Mouse (Mus musculus): ENCODE measurements at regions not wholly inside any gene's neighbourhood (a gene's known extent, or its start where the extent isn't known, plus 50 kb on each side); places are given as distances from the start of the nearest gene placed in this dataset.

DNA sequence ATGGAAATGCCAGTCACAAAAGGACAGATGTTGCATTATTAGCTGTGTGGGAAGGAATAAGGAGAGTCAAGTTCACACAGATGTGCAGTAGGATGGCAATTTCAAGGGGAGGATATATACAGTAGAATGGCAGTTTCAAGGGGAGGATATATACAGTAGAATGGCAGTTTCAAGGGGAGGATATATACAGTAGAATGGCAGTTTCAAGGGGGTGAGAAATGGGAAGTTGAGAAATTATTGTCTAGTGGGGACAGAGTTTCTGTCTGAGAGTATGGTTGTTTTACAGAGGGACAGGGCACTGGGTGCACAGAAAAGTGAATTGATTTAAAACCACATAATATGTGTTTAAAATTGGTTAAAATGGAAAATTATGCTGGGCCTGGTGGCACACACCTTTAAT, 54.8 kb upstream of the Scel start:
- no peak for DNase-seq (ENCODE audit: low read depth, low spot score)

DNA sequence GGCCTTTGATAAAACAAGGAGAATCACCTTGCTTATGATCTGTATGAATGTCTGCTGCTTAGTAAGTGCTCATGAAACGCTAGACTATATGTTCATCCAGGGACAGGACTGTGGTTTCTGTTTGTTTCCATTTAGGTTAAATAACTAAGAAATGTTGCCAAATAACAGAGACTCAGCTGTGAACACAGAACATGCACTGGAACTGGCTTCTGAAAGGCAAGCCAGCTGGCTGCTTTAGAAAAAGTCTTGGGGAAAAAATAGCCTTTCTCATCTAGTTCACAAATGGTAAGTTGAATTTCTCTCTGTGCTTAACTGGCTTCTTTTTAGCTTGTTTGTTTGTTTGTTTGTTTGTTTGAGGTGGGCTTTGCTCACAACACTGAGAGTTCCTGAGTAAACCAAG, 57.0 kb upstream of the Scel start:
- no peak for DNase-seq (ENCODE audit: low read depth, low spot score)

DNA sequence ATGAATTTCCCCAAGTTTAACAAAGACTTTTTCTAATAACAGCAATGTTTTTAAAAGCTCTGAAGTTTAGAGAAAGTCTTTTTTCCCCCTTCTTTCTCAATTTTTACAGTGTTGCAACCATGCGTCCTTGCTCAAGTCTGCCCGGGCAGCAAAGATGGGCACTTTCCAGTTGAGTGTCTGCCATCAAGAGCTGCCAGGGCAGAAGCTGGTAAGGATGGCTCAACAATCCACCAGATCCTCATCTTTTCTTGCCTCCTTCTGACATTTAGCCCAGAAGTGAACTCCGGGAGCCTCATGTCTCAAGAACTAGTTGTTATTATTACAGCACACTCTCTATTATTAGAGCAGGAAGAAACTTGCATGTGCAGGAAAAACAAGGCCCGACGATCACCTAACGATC, 62.4 kb upstream of the Scel start:
- DNase-seq (ENCODE audit: low read depth, low spot score), result no peak

DNA sequence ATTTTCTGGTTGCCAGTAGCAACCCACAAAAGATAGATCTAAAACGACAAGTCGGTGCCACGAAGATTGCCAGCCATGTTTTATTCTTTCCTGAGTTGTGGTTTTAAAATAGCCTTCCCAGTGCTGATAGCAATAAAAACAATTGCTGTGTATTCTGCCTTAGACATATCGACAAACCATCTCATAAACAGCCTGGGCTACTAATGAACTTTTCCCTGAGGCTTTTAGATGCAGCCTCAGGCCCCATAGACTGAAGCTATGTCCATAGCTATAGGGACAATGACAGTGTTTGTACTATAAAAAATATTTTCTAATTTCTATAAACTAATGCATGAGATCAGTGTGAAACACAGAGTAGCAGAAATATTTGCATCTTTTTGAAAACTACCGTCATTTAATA, 63.7 kb upstream of the Scel start:
- DNase-seq (ENCODE audit: low read depth, low spot score), result no peak

DNA sequence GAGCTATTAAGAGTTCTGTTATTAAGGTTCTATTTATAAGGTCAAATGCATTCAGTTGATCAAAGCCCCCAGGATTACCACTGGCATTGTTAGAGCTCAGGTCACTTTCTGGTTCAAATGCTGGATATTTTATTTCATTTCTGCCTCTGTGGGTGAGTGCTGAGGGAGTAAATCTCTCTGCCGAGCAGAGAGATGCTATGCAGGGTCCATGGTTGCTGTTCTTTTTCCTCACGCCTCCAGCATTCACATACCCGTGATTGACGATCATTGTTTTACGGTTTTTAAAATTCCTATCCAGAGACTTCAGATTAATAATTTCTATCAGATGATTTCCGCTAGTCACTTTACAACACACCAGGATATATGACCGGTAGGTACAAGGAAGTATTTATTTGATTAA, 64.1 kb upstream of the Scel start:
- DNase-seq (ENCODE audit: low read depth, low spot score), result no peak

DNA sequence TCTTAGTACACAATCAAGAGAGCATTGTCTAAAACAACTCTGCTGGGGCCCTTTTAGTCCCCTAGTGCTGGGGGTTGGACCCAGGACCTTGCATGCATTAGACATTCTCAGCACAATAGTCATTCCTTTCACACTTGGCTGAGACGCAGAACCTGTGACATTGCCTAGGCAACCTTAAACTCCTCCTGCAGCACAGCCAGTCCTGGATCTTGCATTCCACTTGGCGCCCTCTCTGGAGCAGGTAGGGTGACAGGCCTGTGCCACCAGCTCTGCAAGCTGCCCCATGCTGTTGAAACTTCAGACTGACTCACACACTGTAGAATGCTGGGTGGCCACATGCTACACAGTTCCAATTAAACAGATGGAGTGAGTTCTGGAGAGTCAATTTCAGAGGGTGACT, 66.5 kb upstream of the Scel start:
- no peak for DNase-seq (ENCODE audit: low read depth, low spot score)

DNA sequence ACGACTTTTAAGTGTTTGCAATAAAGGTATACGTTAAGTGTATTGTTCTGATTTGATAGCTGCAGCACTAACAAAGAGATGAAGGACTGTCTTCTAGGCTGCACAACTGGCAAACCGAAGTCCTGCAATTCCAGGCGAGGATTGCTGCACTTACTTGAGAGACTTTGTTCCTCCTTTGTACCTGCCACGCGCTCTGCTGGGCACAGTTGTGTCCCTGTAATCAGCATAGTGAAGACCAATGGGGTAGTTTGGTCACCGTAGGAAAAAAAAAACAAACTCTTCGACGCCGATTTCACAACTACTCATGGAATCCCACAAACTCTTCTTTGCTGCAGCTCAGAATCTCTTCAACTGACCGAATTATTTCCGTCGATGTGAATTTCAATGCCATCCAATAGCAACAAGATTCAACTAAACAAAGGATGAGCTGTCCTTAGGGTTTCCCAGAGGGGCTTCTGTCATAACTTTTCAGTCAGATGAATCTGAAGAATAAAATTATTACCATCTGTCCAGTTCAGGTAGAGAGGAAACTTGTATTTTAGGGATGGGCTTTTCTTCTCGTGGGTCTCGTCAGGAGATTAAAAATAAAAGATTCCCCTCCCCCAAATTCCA, 71.6 kb upstream of the Scel start:
- no peak for DNase-seq (ENCODE audit: low read depth, low spot score)

DNA sequence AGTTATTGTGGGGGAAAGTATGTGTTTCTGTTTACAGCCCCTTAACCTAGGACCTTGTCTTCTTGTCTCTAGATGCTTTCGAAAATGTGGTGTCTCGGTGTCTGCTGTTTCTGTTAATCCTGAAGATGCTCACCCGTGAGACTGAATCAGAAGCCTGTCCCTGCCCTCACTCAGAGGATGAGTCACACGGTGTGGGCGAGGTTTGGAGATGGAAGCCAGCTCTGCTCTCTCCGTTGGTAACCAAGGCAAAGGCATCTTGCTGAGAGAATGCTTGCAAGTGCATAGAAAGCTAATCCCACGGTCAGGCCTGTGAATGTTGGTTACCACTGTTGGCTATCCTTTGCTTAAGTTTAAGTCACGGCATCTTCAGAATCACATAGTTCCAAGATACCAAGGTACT, 72.9 kb upstream of the Scel start:
- DNase-seq (ENCODE audit: low read depth, low spot score), result peak; percentile 3

DNA sequence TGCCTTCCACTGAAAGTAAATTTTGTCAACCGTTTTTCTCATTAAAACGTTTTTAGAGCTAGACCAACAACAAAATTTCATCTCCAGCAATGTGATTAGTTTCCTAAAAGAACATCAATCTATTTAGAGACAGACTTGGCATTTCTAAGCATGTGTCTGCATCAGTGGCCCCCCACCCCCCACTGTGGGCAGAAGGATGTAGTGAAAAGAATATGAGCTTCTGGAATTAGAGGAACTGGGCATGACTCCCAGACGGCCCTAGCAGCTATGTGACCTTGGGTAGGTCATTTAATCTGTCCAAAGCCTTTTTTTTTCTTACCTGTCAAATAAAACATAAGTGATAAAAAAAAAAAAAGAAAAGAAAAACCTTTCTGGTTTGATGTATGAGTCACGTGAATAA, 78.9 kb upstream of the Scel start:
- no peak for DNase-seq (ENCODE audit: low read depth, low spot score)

DNA sequence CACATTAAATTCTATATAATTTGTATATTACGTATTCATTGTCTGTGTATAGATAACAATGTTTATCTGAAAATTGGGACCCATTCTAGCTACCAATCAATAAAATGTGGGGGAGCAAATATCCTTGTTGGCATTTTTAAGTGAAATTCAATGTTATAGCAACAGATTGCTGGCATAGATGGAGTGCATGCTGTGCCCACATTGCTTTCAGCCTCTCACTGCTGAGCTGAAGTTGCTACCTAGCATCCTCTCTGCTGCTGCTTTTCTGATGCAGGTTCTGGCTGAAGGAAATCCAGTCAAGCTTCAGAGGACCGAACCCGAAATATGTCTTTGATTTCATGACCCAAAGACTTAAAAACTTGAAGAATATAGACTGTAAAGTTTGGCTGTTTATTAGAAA, 80.0 kb upstream of the Scel start:
- no peak for DNase-seq (ENCODE audit: low read depth, low spot score)

DNA sequence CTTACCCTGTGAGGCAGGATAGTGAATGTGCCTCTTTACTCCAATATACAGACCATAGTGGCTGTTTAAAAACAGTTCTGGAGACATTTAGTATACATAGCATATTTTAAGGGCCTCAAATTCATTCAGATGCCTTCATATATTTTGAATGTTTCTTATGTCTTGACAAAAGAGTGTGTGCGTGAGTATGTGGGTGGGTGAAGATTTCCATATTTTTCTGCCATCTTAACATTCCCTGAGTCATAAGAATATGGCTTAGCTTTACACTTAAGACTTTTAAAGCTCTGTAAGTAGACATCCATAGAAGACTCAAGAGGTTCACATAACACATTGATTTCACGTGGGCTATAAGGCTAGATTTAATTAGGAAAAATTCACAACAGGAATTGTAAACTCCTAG, 81.3 kb upstream of the Mycbp2 start:
- no peak for DNase-seq (ENCODE audit: low read depth, low spot score)

DNA sequence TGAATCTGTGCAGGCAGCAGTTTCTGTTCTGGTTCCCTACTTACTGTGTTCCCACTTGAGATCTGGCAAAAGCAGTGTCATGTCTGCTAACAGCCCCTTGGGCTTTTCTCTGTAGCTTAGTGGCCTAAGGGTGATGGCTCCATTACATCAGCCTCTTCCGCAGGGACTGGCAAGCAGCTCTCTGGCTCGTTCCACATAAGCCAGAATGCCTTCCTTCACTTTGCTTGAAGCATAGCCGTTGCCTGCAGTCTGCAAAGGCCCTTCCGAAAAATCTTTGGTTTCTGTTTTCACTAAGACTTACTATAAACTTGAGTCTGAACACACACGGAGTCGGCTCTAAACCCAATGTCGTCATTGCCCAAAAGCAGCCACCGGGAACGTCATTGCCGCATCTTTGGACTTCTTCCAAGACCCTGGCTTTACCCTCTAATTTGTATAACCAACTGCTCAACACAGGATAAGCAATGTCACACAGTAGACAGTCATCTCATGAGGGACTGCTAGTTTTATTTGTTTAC, 74.8 kb upstream of the Mycbp2 start:
- DNase-seq (ENCODE audit: low read depth, low spot score), result no peak

DNA sequence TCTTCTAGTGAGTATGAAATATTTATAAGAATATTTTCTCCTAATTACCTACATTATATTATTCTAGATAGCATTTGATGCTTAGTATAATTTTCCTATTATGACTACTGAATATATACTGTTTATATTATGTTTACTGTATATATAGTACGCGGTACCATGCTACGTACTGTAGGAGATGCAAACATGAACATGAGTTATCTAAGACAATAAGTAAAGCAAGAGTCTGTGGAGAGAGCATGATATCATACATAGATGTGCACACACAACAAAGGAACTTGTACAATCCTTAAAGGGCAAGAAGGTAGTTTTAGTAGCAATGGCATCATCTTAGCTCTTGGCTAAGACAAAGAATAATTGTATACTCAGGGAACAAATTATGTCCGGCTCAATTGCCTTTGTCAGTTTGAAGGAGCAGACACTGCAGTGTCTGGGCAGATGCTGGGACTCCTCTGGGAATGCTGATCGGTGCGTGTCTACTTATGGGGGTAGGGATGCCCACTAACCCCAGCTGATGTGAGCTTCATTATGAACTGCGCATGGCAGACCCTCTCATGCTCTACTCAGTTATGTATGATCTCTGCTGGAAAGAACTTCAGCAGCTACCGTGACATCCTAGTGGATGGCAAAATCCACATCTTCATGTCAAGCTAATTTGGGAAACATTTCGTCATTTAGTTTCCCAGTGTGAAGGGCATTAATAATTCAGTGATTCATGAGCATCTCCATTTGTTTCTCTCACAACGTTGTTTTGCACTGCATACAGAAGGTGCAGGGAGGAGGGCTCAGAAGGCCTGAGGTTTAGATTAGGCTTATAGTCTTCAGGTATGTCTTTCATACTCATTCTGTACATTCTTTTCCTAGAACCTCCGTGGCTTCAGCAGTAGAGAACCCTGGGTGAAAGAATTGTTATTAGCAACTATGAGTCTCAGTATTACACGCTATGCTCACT, 70.8 kb upstream of the Mycbp2 start:
- no peak for DNase-seq (ENCODE audit: low read depth, low spot score)

DNA sequence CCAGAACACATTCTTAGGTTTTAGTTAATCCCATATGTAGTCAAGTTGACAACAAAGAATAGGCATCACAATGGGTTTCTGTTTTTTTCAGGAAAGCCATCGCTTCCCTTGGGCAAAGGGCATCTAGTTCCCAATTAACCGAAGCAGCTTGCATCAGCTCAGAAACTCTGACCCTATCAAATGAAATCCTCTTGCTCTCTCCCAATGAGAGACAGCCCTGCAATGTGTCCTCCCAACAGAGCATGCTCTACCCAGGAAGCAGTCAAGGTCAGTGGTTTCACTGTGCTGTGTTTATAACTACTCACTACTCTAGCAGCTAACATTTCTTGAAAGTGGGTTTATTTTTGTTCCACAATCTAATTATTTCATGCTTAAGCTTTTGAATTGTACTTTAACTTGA, 58.0 kb upstream of the Mycbp2 start:
- no peak for DNase-seq (ENCODE audit: low read depth, low spot score)

DNA sequence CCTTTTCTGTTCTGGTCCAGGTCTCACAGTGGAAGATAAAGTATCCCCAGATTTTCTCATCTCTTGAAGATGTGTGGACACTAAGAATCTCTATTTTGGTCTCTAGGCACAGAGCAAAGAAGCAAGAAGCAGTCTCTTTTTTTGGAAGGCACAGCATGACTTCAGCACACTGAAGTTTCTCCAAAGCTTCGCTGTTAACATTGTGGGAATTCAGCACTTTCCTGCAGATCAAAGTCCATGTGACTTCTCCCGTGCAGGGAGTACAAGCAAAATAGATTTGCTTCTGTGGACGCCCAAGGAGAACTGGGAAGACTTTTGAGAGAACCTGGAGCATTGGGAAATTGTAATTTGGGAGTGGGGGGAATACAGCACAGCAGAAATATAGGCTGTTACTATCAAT, 56.4 kb upstream of the Mycbp2 start:
- DNase-seq (ENCODE audit: low read depth, low spot score), result no peak

DNA sequence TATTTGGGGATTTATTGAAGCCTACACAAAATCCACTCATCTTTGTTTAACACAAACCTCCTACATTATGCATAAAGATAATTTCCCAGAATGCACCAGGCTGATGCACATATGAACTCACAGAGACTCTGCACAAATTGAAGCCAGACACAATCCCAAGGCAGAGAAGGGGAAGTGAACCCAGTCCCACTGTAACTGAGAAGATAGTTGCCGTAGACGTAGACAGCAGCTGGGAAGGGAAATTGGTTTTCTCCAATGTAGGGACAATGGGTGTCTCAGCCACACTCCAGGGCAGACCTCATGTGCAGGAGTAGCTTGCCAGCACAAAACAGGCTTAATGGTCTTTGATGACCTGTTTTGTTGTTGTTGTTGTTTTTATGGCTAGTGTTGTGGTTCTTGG, 55.4 kb upstream of the Mycbp2 start:
- no peak for DNase-seq (ENCODE audit: low read depth, low spot score)

DNA sequence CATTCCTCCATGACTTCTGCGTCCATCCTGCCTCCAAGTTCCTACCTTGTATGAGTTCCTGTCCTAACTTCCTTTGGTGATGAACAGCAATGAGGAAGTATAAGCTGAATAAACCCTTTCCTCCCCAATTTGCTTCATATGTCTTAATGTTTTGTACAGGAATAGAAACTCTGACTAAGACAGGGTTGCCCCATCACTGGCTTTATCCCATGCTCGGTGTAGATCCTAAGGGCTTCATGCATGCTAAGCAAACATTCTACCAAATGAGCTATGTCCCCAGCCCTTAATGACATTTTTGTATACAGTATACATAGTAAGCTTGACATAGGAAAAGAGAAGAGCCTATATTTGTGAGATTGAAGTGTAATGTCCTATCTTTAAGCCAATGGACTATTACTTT, 54.7 kb upstream of the Mycbp2 start:
- no peak for DNase-seq (ENCODE audit: low read depth, low spot score)

DNA sequence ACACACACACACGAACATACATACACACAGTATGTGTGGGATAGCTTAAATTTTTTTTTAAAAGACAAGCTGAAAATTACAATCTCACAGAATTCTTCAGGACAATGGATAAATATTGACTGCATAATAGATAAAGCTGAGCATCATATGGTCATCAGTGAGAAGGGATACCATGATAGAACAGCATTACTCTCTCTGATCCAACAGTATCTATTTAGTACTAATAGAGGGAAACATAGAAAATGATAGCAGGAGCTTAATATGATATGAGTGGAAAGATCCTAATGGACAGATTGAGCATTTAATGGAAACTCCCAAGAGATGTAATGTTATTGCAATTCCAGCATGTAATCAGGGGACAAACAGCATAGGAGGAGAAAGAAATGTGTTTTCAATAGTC, 51.8 kb upstream of the Mycbp2 start:
- DNase-seq (ENCODE audit: low read depth, low spot score), result no peak

Measured in CD4-positive, CD25-positive, alpha-beta regulatory T cell, adult 2 months (primary cell).